Mouse (Mus musculus): ENCODE data around the gene Pik3ap1.

The Pik3ap1 gene

DNA sequence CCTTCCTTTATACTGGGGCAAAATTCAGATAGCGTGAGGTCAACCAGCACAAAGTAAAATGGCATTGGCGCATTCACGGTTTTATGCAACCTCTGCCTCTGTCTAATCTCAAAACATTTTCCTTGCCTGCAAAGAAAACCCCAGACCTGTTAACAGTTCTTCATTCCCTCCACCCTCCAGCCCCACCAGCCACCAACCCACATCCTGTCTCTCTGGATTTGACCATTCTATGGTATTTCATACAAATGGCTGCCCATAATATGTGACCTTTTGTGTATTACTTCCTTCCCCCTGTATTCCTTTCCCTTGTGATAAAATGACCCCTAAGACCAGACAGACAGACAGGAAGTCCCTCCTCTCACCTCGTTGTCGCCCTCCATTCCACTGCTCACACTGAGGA lies 102.2 kb downstream of the Pik3ap1 start:
- no peak for DNase-seq (ENCODE audit: extremely low spot score, low read depth, low spot score)

- DNase-seq (ENCODE audit: extremely low spot score, low read depth, low spot score): no peak
Measured at GRCm38 (mm10) chr19:41282216-41282615, 102.7 kb downstream of the Pik3ap1 start.

DNA sequence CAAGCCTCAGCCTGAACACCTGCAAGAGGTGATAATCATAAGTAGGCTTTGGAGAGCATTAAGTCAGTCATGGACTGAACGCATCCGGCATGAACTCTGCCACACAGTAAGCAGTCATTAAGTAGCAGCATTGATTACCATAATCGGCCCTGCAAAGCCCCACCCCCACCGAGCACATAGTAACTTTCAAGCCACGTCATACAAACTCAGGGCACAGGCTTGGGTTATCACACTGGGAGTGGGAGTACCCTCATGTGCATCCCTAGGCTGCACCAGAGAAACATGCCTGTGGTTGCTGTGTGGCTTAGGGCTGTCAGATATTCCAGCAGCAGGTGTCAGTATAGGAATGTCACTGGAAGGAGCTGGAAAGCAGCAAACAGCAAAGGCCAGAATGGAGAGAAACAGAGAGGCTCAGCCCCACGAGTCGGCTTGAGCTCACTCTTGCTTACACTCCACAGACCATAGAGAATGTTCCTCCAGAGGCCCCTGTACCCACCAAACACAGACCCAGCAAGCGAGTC lies 105.1 kb downstream of the Pik3ap1 start:
- DNase-seq (ENCODE audit: extremely low spot score, low read depth, low spot score): no peak

- DNase-seq (ENCODE audit: extremely low spot score, low read depth, low spot score): no peak
Measured at GRCm38 (mm10) chr19:41278606-41279005, 106.3 kb downstream of the Pik3ap1 start.

DNA sequence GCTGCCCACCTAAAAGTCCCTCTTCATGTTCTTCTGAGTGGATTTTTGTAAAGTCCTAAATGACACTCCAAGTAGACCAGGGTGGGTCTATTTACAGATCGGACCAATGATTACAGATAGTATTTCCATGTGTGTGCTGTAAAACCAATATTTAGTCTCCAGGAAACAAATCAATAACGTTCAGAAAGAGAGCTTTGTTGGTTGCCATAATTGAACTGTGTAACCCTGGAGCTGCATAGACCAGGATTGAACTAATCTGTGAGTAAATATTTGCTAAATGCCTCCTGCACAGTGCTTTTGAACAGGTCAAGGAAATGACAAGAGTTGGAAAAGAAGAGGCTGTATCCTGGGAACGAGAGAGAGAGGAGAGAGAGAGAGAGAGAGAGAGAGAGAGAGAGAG lies 109.3 kb downstream of the Pik3ap1 start:
- DNase-seq (ENCODE audit: extremely low spot score, low read depth, low spot score): no peak

GRCm38 (mm10) chr19:41270906-41271305 lies 114.0 kb downstream of the Pik3ap1 start:
- DNase-seq (ENCODE audit: extremely low spot score, low read depth, low spot score): no peak

- DNase-seq (ENCODE audit: extremely low spot score, low read depth, low spot score): no peak
Measured at GRCm38 (mm10) chr19:41270151-41270727, 114.7 kb downstream of the Pik3ap1 start.

- DNase-seq (ENCODE audit: extremely low spot score, low read depth, low spot score): no peak
Measured at GRCm38 (mm10) chr19:41266251-41266901, 118.5 kb downstream of the Pik3ap1 start.

- DNase-seq (ENCODE audit: extremely low spot score, low read depth, low spot score): no peak
Measured at GRCm38 (mm10) chr19:41264331-41264799, 120.5 kb downstream of the Pik3ap1 start.

DNA sequence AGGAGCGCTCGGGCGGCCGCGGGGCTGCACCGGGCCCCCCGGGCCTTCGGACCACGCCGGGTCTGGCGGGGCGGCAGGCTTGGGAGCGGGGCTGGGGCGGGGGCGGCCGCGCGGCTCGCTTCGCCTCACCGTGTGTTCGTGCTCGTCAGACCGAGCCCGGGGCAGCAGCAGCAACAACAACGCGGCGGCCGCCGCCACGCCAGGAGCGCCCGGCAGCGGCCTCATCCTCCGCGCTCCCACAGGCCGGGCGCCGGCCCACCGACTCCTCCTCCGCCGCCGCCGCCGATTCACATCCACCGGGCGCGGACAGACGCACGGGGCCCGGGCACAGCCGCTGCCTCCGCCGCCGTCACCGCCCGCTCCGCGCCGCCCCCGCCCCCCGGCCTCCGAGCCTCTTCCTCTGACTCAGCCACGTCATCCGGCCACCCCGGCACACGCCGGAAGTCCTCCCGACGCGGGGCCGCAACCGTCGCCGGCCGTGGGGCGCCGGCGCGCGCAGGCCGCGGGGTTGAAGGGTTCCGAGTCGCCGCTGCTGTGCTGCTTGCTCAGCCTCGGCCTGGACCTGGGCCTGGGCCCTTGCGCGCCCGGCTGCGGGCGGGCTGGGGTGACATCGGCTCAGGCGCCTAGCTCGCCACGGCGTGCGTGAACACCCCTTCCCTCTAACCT lies 121.1 kb downstream of the Pik3ap1 start, which contains the start of gene Tm9sf3:
Gene Tm9sf3 (minus strand): TSS at position 368 of the 666 bp plus-strand sequence.
- no peak for DNase-seq (ENCODE audit: extremely low spot score, low read depth, low spot score)

- DNase-seq (ENCODE audit: extremely low spot score, low read depth, low spot score): no peak
Measured at GRCm38 (mm10) chr19:41262712-41263629, 121.9 kb downstream of the Pik3ap1 start.

DNA sequence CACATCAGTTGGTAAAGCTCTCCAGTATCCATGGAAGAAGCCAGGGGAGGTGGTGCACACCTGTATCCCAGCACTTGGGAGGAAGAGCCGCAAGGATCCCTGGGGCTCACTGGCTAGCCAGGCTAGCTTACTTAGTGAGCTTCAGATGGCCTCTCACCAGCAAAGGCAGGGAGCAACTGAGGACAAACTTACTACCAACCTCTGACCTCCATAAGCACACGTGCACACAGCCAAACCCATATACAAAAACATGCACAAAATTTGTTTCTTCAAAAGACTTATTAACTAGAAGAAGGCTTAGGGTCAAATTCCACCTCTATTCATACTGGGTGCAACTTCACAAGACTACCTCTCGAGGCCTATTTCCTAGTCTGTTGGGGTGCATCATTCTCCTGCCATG lies 124.2 kb downstream of the Pik3ap1 start:
- no peak for DNase-seq (ENCODE audit: extremely low spot score, low read depth, low spot score)

DNA sequence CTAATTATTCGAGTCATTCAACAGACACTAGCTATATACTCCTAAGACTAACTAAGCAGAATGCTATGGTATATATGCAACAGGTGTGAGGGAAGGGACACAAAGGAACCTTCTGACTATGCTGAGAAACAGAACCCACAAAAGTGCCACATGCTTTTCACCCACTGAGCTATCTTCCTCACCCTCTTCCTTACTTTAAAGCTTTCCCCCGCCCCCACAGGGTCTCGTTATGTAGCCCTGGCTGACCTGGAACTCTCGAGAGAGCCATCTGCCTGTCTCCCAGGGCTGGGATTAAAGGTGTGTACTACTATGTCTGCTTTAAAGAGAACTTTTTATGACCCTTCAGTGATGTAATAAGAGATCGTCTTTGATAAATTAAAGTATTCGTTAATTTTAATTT lies 125.6 kb downstream of the Pik3ap1 start:
- DNase-seq (ENCODE audit: extremely low spot score, low read depth, low spot score): no peak

DNA sequence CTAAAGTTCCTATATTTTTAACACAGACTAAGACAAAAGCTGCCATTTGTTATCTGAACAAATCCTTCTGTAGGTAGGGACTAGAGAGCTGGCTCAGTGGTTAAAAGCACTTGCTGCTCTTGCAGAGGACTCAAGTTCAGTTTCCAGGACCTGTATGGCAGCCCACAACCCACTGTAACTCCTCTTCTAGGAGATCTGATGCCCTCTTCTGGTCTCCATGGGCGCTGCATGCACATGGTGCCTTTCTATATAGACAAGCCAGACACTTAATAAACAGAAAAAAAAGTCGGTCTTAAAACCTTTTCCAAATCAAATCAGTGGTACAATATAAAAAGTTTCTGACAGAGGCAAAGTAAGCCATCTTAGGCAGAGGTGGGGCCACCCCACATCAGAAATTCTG lies 126.2 kb downstream of the Pik3ap1 start:
- DNase-seq (ENCODE audit: extremely low spot score, low read depth, low spot score): no peak

DNA sequence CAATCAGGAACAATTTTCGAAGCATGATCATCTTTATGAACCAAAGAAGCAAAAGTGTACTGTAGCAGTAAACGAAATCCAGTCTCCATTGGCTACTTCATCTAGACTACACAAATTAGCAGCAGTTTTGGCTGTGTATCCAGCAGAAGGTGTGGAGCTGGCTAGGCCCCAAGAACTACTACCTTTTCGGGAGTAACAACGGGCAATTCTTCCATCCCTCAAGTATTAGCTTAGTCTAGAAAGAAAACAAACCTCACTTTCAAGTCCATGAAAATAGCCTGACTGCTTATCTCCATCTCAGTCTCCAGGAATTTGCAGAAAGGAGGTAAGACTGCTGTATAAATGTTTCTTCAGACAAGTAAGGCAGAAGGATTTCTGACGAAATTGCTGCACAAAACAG lies 130.3 kb downstream of the Pik3ap1 start:
- DNase-seq (ENCODE audit: extremely low spot score, low read depth, low spot score): no peak

DNA sequence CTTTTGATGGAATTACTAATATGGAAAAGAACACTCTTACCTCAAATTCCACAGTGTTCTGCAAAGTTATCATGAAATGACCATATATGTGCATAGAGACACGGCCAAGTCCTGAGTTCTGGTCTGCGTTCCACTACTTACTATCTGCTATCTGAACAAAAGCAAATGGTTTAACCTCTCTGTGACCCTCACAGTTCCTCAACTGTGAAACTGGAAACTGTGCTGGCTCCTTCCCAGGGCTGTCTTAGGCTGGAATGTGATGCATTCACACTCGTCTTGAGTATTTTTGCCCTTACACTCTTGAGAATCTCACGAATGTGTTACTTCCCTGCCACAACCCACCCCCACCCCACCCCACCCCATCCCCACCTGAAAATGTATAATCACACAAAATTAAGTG lies 135.9 kb downstream of the Pik3ap1 start:
- no peak for DNase-seq (ENCODE audit: extremely low spot score, low read depth, low spot score)

GRCm38 (mm10) chr19:41248271-41248670 lies 136.6 kb downstream of the Pik3ap1 start:
- no peak for DNase-seq (ENCODE audit: extremely low spot score, low read depth, low spot score)

DNA sequence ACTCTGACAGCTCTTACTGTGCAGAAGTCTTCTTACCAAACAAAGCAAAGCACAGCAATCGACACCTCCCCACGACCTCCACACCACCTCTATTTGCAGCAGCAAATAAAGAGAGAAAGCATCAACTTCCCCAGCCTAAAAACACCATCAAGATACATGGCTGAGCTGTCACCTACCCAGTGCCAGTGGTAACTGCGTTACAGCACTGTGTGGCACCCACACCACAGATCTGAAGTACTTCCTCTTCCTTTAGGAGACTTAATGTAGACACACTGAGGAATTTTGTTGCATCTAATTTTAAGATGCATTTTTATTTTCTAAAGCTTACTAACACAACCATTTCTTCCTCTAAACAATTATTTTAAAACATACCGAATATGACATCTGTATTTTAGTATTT lies 138.6 kb downstream of the Pik3ap1 start:
- DNase-seq (ENCODE audit: extremely low spot score, low read depth, low spot score): no peak

GRCm38 (mm10) chr19:41244581-41244980 lies 140.3 kb downstream of the Pik3ap1 start:
- DNase-seq (ENCODE audit: extremely low spot score, low read depth, low spot score): no peak

GRCm38 (mm10) chr19:41241997-41242396 lies 142.9 kb downstream of the Pik3ap1 start:
- DNase-seq (ENCODE audit: extremely low spot score, low read depth, low spot score): no peak

DNA sequence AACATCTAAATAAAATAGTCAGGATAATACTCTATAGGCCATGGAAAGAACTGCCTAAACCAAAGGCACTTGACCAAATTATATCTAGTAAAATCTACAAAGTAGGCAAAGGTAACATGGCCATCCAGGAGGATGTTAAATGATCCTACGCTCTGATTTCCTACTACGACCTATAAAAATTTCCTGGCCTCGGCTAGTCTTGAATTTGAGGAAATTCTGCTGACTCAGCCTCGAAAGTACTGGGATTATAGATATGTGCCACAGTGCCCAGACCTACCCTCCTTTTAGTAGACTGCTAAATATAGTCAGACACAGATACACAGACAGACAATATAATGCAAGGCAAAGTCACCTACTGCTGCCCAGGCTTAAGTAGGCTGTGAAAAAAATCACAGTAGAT lies 151.2 kb downstream of the Pik3ap1 start:
- DNase-seq (ENCODE audit: extremely low spot score, low read depth, low spot score): no peak
